Mouse (Mus musculus): ENCODE measurements around the gene Kdm4a.

GRCm38 (mm10) chr4:118162123-118162522, 17.7 kb downstream of the Kdm4a start:
- no peak for TF ChIP-seq CTCF (IDR thresholded peaks at IDR 0.05)
- TF ChIP-seq EP300 (IDR thresholded peaks at IDR 0.05) = no peak
